Mouse (Mus musculus) forebrain, embryonic 11.5 days (tissue): ENCODE results near the gene Gm12666. TPM values are rescaled to one million over a fixed set of nuclear protein-coding genes. Genes with fewer than 3 reads are reported as not detected.
"Not testable (repeated sequence)": the region's sequence is repeated elsewhere in the genome, so short reads cannot be mapped to it uniquely, and the experiment has no call there.

Experiments
- ATAC-seq: fragments of 200-750 bp; cut with Nextera tagmentation; replicated peaks from 2 replicates; pipeline ENCODE4 v1.8.0; 2017; ENCODE audit warnings: moderate TSS enrichment; ENCODE audit not compliant: low FRiP score
- DNase-seq: peaks from one replicate; pipeline ENCODE4 v3.0.0-alpha.2; 2017; ENCODE audit warnings: low spot score
- H3K27ac ChIP-seq: fragments of 300-500 bp; sonication (generic); 2 replicates; pipeline ENCODE4 v1.5.1; 2014; ENCODE audit warnings: low read depth, low read length
- H3K27me3 ChIP-seq: fragments of 300-500 bp; sonication (generic); 2 replicates; pipeline ENCODE4 v1.6.1; 2014; ENCODE audit warnings: mild to moderate bottlenecking, low read length, mixed read lengths; ENCODE audit not compliant: control insufficient read depth, insufficient read depth
- H3K36me3 ChIP-seq: fragments of 300-500 bp; sonication (generic); 2 replicates; pipeline ENCODE4 v1.6.1; 2014; ENCODE audit warnings: mild to moderate bottlenecking, low read length, moderate library complexity, mixed read lengths; ENCODE audit not compliant: control insufficient read depth, insufficient read depth
- H3K4me1 ChIP-seq: fragments of 300-500 bp; sonication (generic); replicated peaks from 2 replicates; pipeline ENCODE4 v1.6.1; 2014; ENCODE audit warnings: low read length, mixed read lengths; ENCODE audit not compliant: control insufficient read depth, insufficient read depth
- H3K4me2 ChIP-seq: fragments of 300-500 bp; sonication (generic); 2 replicates; pipeline ENCODE4 v1.6.1; 2014; ENCODE audit warnings: low read depth, mild to moderate bottlenecking, low read length, moderate library complexity, mixed read lengths; ENCODE audit not compliant: severe bottlenecking
- H3K4me3 ChIP-seq: fragments of 300-500 bp; sonication (generic); 2 replicates; pipeline ENCODE4 v1.5.1; 2014; ENCODE audit warnings: low read depth, low read length
- H3K9ac ChIP-seq: fragments of 300-500 bp; sonication (generic); 2 replicates; pipeline ENCODE4 v1.6.1; 2014; ENCODE audit warnings: low read length
- H3K9me3 ChIP-seq: fragments of 300-500 bp; sonication (generic); 2 replicates; pipeline ENCODE4 v1.6.1; 2016; ENCODE audit warnings: low read length, mixed read lengths; ENCODE audit not compliant: control insufficient read depth
- WGBS: fragments of 180-500 bp; shearing (Covaris S2); extraction: QIAGEN DNeasy Blood & Tissue Kit; methylation state at CpG from one replicate; pipeline ENCODE4 v1.1.7; 2014; 5-methylcytosine and 5-hydroxymethylcytosine counted together
- polyA plus RNA-seq: library from polyadenylated mRNA; unstranded; fragments of >200 nt; fragmentation: Nextera tagmentation; extraction: Ambion mirVana; gene quantifications from 2 replicates; pipeline ENCODE4 v1.2.1, GENCODE M21; 2014

Gene Gm12666
- not detected in 2 replicates for polyA plus RNA-seq

- H3K9me3 ChIP-seq, H3K9ac ChIP-seq, H3K4me2 ChIP-seq, H3K27me3 ChIP-seq, H3K27ac ChIP-seq, H3K4me1 ChIP-seq, ATAC-seq, H3K4me3 ChIP-seq, DNase-seq, H3K36me3 ChIP-seq: not testable (repeated sequence)
- 88% methylated on average over 1 of the region's 1 CpGs for WGBS
These were observed at the start of gene Gm12666 for GRCm38 (mm10) chr4:92191649-92192048. TSS of gene Gm12666 (minus strand) at chr4:92191749.

GRCm38 (mm10) chr4:92226326-92226725 is 34.8 kb upstream of the Gm12666 start:
- WGBS: 89% methylated on average over 2 of the region's 2 CpGs
- no peak for ATAC-seq
- no peak overlapping the region for H3K27ac ChIP-seq
- no peaks in the 10 kb centered on the region for H3K4me1 ChIP-seq
- no peaks in the 10 kb centered on the region for H3K9me3 ChIP-seq
- no peaks in the 10 kb centered on the region for H3K27me3 ChIP-seq
- H3K4me2 ChIP-seq: no peak overlapping the region
- H3K4me3 ChIP-seq: no peak overlapping the region
- H3K36me3 ChIP-seq: no peaks in the 10 kb centered on the region
- no peak for DNase-seq
- no peak overlapping the region for H3K9ac ChIP-seq

GRCm38 (mm10) chr4:92216286-92216685 is 24.7 kb upstream of the Gm12666 start:
- no peak overlapping the region for H3K27ac ChIP-seq
- 88% methylated on average over 1 of the region's 1 CpGs for WGBS
- no peaks in the 10 kb centered on the region for H3K36me3 ChIP-seq
- H3K4me3 ChIP-seq: no peak overlapping the region
- H3K9ac ChIP-seq: no peak overlapping the region
- DNase-seq (no peak), ATAC-seq (no peak)
- H3K4me2 ChIP-seq: no peak overlapping the region
- H3K4me1 ChIP-seq: no peaks in the 10 kb centered on the region
- H3K27me3 ChIP-seq: no peaks in the 10 kb centered on the region
- H3K9me3 ChIP-seq: no peaks in the 10 kb centered on the region

- H3K4me1 ChIP-seq: no peaks in the 10 kb centered on the region
- no peaks in the 10 kb centered on the region for H3K36me3 ChIP-seq
- 93% methylated on average over 1 of the region's 1 CpGs for WGBS
- no peak for ATAC-seq
- H3K27ac ChIP-seq: no peak overlapping the region
- no peak overlapping the region for H3K4me3 ChIP-seq
- no peak for DNase-seq
- H3K4me2 ChIP-seq: no peak overlapping the region
- H3K27me3 ChIP-seq: no peaks in the 10 kb centered on the region
- no peak overlapping the region for H3K9ac ChIP-seq
- H3K9me3 ChIP-seq: no peaks in the 10 kb centered on the region
These were observed 38.9 kb downstream of the Gm12666 start for GRCm38 (mm10) chr4:92152646-92153045.

GRCm38 (mm10) chr4:92147134-92147533 is 44.4 kb downstream of the Gm12666 start, which contains the start of gene Izumo3:
TSS of gene Izumo3 (minus strand) at chr4:92147234.
- H3K27ac ChIP-seq: no peak within 1 kb of the TSS
- H3K4me1 ChIP-seq: no peaks in the 10 kb centered on the region
- H3K9me3 ChIP-seq: no peaks in the 10 kb centered on the region
- H3K9ac ChIP-seq: no peak within 1 kb of the TSS
- H3K27me3 ChIP-seq: no peaks in the 10 kb centered on the region
- no peak within 1 kb of the TSS for H3K4me2 ChIP-seq
- no peak for DNase-seq
- H3K4me3 ChIP-seq: no peak within 1 kb of the TSS
- H3K36me3 ChIP-seq: no peaks in the 10 kb centered on the region
- ATAC-seq: no peak

Other genes with a start within 250 kb of the Gm12666 start
- not detected in 2 replicates for gene Izumo3, start 44.5 kb downstream of the Gm12666 start, polyA plus RNA-seq